Mouse (Mus musculus) spleen, adult 2 months (tissue): ENCODE measurements around the gene Foxc2.

Source experiments
- CTCF ChIP-seq: fragments of 200-500 bp; IDR thresholded peaks from 2 replicates; pipeline ENCODE4 v1.5.1; 2011; ENCODE audit warnings: mild to moderate bottlenecking, inconsistent platforms; ENCODE audit not compliant: insufficient read depth, insufficient read length, insufficient replicate concordance; ENCODE audit errors: extremely low read depth
- POLR2A ChIP-seq: fragments of 200-500 bp; IDR thresholded peaks from 2 replicates; pipeline ENCODE4 v1.6.1; 2011; ENCODE audit warnings: low read depth, low read length, inconsistent platforms

DNA sequence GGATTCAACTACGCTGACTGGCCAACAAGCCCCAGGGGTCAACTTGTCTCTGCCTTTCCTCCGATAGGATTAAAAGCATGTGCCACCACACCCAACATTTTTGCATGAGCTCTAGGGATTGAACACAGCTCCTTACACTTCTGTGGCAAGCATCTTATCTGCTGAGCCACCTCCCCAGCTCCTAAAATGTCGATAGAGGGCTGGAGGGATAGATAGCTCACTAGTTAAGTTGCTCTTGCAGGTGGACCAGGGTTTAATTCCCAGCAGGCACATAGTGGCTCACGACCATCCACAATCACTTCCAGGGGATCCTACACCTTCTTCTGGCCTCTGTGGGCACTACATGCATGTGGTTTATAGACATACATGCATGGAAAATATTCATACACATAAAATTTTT lies 46.4 kb downstream of the Foxc2 start:
- TF ChIP-seq CTCF (no peak), POLR2A (no peak)
